Mouse (Mus musculus): ENCODE results near the gene Gm20696.

The Gm20696 gene

GRCm38 (mm10) chr6:99347836-99348235, 318.8 kb downstream of the Gm20696 start:
- no peak for DNase-seq

GRCm38 (mm10) chr6:99344966-99345365, 321.6 kb downstream of the Gm20696 start:
- no peak for DNase-seq

GRCm38 (mm10) chr6:99344357-99344756, 322.2 kb downstream of the Gm20696 start:
- DNase-seq = no peak

GRCm38 (mm10) chr6:99343815-99344214, 322.8 kb downstream of the Gm20696 start:
- no peak for DNase-seq

- no peak for DNase-seq
These were observed 324.2 kb downstream of the Gm20696 start for GRCm38 (mm10) chr6:99342416-99342815.

- DNase-seq = no peak
These were observed 325.7 kb downstream of the Gm20696 start for GRCm38 (mm10) chr6:99340902-99341301.

- no peak for DNase-seq
These were observed 326.4 kb downstream of the Gm20696 start for GRCm38 (mm10) chr6:99339986-99340721.

DNA sequence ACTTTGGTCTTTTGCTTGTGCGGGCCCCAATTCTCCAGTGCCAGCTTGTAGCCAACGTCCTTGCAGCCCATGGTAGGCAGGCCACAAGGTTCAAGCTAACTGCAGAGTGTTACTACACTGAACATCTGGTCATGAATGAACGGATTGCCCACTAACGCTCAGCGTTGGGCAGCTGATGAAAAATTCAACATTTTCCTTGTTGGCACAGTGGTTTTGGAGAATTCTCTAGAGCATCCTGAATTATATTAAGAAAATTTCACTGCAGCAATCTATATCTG, 327.3 kb downstream of the Gm20696 start:
- DNase-seq = no peak

GRCm38 (mm10) chr6:99338593-99339342, 327.8 kb downstream of the Gm20696 start:
- no peak for DNase-seq

DNA sequence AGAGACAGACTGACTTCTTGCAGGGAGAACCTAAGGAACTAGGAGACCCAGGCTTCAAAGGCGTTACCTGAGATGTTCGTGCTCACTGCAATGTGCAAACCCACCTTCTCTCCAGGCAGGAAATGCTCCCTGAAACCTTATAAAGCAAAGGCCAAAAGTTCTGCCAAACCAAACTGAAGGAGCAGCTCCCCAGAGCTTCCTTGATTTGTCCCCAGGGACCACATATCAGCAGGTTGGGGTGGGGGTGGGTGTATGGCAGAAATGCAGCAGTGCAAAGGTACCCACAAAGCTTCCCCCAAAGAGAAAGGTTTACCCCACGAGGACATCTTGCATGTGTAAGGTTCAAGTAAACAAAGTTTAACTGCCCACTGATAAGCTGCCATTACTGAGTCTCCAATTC, 328.4 kb downstream of the Gm20696 start:
- DNase-seq = no peak

DNA sequence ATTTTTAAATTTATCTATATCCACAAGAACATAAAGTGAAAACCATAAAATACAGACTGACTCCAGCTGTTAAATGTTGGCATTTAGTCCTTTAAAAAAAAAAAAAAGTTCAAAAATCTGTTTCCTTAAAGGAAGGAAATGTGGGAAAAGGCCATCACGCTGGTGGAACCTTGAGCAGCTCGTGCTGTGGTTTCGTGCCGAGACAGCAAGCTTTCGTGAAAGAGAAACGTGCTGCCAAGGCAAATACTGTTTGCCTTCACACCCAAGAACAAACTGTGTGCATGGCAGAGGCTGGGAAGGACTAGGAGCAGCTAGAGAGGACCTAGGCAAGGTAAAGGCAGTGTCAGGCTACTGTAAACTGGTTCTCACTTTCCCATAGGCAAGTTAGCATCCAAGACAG, 329.0 kb downstream of the Gm20696 start:
- peak; percentile 22 to 40 for DNase-seq

GRCm38 (mm10) chr6:99336191-99336590, 330.4 kb downstream of the Gm20696 start:
- DNase-seq = no peak

- peak; percentile 47 to 61 for DNase-seq
These were observed 331.3 kb downstream of the Gm20696 start for GRCm38 (mm10) chr6:99335174-99335830.

GRCm38 (mm10) chr6:99334255-99334654, 332.3 kb downstream of the Gm20696 start:
- no peak for DNase-seq

DNA sequence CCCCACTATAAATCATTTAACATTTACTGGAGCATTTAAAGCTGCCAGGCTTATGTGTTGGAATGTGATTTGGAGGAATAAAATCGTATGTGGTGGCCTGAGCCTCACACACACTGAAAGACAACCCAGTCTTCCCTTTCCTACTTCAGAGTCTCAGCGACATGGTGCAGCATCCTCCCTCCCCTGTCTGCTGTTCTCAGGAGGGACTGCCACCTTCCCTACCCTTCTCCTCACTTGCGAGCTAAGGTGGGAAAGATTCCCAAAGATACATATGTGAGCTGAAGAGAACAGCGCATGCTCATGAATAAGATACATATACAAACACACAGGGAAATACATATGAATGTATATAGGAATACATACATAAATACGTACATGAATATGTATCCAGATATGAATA, 333.5 kb downstream of the Gm20696 start:
- no peak for DNase-seq

DNA sequence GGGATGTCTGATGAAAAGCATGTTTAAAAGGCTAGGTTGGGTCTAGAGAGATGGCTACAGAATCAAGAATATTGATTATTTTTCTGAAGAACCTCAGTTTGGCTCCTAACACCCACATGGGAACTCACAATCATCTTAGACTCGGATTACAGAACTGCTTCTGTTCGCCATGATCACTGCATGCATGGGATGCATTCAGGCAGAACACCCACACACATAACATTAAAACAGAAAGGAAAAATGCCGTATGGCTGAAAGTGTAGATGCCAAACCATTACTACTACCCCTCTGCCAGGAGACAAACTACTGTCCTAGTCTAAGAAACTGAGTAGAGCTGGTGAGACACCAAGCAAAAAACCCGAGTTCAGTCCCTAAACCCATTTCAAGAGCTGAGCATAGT, 336.4 kb downstream of the Gm20696 start:
- DNase-seq = no peak

- no peak for DNase-seq
These were observed 338.0 kb downstream of the Gm20696 start for GRCm38 (mm10) chr6:99328634-99329033.

DNA sequence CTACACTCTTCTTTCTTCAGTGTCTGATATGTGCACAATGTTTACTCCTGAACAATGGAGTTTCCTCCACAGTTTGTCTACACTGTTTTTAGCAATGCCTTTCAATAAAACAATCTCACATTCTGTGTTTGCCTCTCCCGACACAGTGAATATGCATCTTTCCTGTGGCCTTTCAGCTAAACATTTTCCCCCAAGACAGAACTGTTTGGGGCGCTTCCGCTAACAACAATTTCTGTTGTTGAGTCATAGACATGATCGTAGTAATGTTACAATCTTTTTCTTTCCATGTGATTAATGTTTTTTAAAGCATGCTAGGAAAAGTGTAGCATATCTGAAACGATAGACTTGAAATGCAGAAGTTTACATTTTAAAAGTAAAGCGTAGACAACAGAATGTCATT, 338.5 kb downstream of the Gm20696 start:
- DNase-seq = no peak

GRCm38 (mm10) chr6:99327721-99328120, 338.9 kb downstream of the Gm20696 start:
- peak; percentile 46 to 48 for DNase-seq

GRCm38 (mm10) chr6:99325881-99326280, 340.7 kb downstream of the Gm20696 start:
- no peak for DNase-seq

DNA sequence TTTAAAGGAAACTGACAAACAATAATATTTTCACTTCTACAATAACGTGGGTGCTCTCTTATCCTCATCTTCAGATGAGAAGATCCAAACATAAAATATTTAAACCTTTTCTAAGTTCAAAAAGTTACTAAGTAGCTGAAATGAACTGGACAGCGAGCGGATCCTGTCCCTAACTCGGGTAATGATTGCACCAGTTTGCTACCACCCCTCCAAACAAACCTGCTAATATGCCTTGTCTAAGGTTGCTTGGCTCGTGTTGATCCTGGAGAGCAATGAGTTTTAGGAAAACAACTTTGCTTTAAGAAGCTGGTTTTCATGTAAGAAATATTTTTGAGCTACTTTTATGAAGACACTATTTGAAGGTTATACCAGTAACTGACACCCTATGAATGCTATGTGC, 341.1 kb downstream of the Gm20696 start:
- no peak for DNase-seq

- DNase-seq = no peak
These were observed 344.3 kb downstream of the Gm20696 start for GRCm38 (mm10) chr6:99322132-99322904.

GRCm38 (mm10) chr6:99320444-99320843, 346.2 kb downstream of the Gm20696 start:
- DNase-seq = no peak

Measured in lung, adult 18-20 months (tissue).